Mouse (Mus musculus) C2C12 (cell line): ENCODE results near the gene Hnrnpl. TPM values are rescaled to one million over a fixed set of nuclear protein-coding genes. Genes with fewer than 3 reads are reported as not detected.

Source experiments
- H3K27me3 ChIP-seq: one replicate; pipeline ENCODE4 v1.6.1; 2011; ENCODE audit not compliant: control insufficient read depth, insufficient read depth, insufficient read length
- H3K36me3 ChIP-seq: one replicate; pipeline ENCODE4 v1.6.1; 2011; ENCODE audit not compliant: control insufficient read depth, insufficient read depth
- H3K4me3 ChIP-seq: one replicate; pipeline ENCODE4 v1.5.1; 2011; ENCODE audit warnings: mild to moderate bottlenecking, control low read depth; ENCODE audit not compliant: poor library complexity, insufficient read depth, severe bottlenecking
- H3K79me2 ChIP-seq: one replicate; pipeline ENCODE4 v1.6.1; 2011; ENCODE audit not compliant: control insufficient read depth, insufficient read depth
- H3K79me3 ChIP-seq: one replicate; pipeline ENCODE4 v1.6.1; 2011; ENCODE audit warnings: low read depth, control low read depth
- H3ac ChIP-seq: one replicate; pipeline ENCODE3; 2011; ENCODE audit warnings: low read depth; ENCODE audit not compliant: control insufficient read depth, insufficient read length
- CEBPB ChIP-seq: IDR thresholded peaks from one replicate; pipeline ENCODE4 v1.6.1; 2011; ENCODE audit warnings: low read depth, mild to moderate bottlenecking, control low read depth, moderate library complexity
- CTCF ChIP-seq: IDR thresholded peaks from one replicate; pipeline ENCODE4 v1.5.1; 2011; ENCODE audit not compliant: control insufficient read depth, insufficient read depth, insufficient read length
- FOSL1 ChIP-seq: IDR thresholded peaks from one replicate; pipeline ENCODE4 v1.8.0; 2011; ENCODE audit warnings: mild to moderate bottlenecking, low read length; ENCODE audit not compliant: poor library complexity, insufficient read depth, severe bottlenecking
- MAX ChIP-seq: IDR thresholded peaks from one replicate; pipeline ENCODE4 v1.6.1; 2011; ENCODE audit warnings: mild to moderate bottlenecking, control low read depth
- MYOD1 ChIP-seq: IDR thresholded peaks from one replicate; pipeline ENCODE4 v1.6.1; 2011; ENCODE audit warnings: low read depth; ENCODE audit not compliant: control insufficient read depth, insufficient read length
- MYOG ChIP-seq: IDR thresholded peaks from one replicate; pipeline ENCODE4 v1.6.1; 2011; ENCODE audit not compliant: control insufficient read depth, insufficient read length; ENCODE audit errors: extremely low read depth
- USF1 ChIP-seq: IDR thresholded peaks from one replicate; pipeline ENCODE4 v1.6.1; 2011; ENCODE audit warnings: low read depth, mild to moderate bottlenecking, control low read depth, moderate library complexity
- polyA plus RNA-seq: library from polyadenylated mRNA; unstranded; fragments of >200 nt; fragmentation: generic; extraction: Trizol; gene quantifications from one replicate; pipeline ENCODE4 v1.2.1, GENCODE M21; 2012; ENCODE audit warnings: missing spikeins

Hnrnpl gene
- polyA plus RNA-seq, 1 experiment: 303 TPM

DNA sequence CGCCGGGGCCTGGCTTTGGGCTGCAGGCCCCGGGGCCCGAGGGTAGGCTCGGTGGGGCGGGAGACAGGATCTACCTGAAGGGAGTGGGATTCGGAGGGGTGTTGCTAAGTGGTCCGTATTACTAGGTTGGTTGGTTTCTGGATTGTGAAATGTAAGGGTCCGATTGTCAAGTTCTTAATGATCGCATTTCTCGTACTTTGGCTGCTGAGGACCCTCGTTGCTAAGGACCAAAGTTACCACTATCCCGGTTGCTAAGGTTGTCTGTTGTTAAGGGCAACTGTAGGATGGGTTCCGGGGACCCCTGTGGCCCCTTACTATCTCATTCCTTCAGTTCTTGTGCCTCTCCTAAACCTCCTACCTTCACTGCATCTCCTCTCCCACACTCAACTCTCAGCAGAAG, 41.4 kb upstream of the Hnrnpl start:
- peaks cover 34% of the 10 kb centered on the region for H3K79me2 ChIP-seq
- H3ac ChIP-seq: peak overlapping the region; percentile 63
- TF ChIP-seq FOSL1: no peak
- TF ChIP-seq CEBPB: no peak
- TF ChIP-seq USF1: no peak
- no peak for TF ChIP-seq MYOG
- no peak for TF ChIP-seq MAX
- TF ChIP-seq MYOD1: no peak
- TF ChIP-seq CTCF: no peak
- no peaks in the 10 kb centered on the region for H3K27me3 ChIP-seq
- H3K36me3 ChIP-seq: no peaks in the 10 kb centered on the region
- H3K79me3 ChIP-seq: peaks cover 4% of the 10 kb centered on the region
- H3K4me3 ChIP-seq: peak overlapping the region; percentile 40

DNA sequence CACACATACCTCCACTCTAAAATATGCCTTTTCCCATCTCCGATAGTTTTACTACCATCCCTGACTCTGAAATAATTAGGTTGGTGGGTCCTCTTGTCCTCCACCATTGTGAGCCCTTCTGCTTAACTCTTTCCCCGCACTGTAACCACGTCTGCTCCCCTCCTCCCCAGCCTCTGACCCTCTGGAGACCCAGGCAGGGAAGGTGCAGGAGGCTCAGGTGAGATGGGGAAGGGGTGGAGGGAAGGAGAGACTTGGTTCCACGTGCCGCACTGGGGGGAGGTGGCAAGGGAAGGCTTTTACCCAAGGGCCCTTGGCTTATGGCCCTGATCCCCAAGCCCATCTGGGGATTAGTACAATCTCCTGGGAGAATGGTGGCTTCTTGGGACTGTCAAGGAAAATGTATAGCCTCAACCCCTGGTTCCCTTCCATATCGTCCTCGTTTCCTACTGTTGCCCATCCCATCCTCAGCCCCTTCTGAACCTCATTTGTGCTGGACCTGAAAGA, 40.8 kb upstream of the Hnrnpl start, which contains the start of gene Nfkbib:
Gene Nfkbib, minus strand, starts transcription at position 51 of the 504 bp plus-strand sequence.
- peak within 1 kb of the TSS; percentile 63 for H3ac ChIP-seq
- no peaks in the 10 kb centered on the region for H3K27me3 ChIP-seq
- peaks cover 34% of the 10 kb centered on the region for H3K79me2 ChIP-seq
- peak within 1 kb of the TSS; percentile 66 for H3K4me3 ChIP-seq
- TF ChIP-seq MAX: no peak
- no peak for TF ChIP-seq CEBPB
- TF ChIP-seq CTCF: no peak
- H3K79me3 ChIP-seq: peaks cover 4% of the 10 kb centered on the region
- H3K36me3 ChIP-seq: no peaks in the 10 kb centered on the region

DNA sequence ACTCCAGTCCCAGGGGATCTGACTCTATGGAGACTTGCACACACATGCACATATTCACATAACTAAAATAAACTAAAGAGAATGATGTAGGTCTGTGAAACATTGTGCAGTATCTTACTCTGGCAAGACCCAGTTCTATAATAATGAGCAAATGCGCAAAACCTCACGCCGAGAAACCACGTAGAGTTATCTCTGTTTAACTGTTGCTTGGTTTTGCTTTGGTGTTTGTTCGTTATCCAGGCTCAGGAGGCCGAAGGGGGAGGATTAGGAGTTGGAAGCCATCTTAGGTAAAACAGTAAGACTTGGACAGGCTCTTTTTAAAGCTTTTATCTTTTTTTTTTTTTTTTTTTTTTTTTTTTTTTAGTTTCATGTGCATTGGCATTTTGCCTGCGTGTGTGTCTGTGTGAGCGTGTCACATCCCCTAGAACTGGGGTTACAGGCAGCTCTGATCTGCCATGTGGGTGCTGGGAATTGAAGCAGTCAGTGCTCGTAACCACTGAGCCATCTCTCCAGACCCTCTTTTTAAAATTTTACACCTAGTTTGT, 38.9 kb upstream of the Hnrnpl start:
- H3K79me3 ChIP-seq: peaks cover 4% of the 10 kb centered on the region
- no peaks in the 10 kb centered on the region for H3K36me3 ChIP-seq
- H3ac ChIP-seq: no peak overlapping the region
- H3K4me3 ChIP-seq: no peak overlapping the region
- no peaks in the 10 kb centered on the region for H3K27me3 ChIP-seq
- TF ChIP-seq USF1 (no peak), MYOD1 (no peak), CTCF (no peak), MAX (no peak), FOSL1 (no peak), MYOG (no peak), CEBPB (no peak)
- peaks cover 32% of the 10 kb centered on the region for H3K79me2 ChIP-seq

DNA sequence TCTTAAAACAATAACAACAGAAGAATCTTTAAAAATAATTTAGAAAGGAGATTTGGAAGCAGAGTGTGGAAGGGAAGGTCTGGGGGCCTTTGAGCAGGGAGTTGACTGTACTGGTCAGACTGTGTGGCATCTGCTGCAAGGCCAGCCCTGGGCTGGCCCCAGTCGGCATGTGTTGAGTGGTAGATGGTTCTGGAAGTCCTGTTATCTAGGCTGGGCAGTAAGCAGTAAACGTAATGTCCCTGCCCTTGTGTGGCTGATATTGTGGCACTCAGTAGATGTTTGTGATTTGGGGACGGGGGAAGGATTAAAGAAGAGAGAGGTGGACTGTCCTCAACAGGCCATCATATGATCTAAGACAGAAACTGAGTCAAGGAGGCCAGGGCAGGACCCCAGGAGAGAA, 38.0 kb upstream of the Hnrnpl start:
- H3K27me3 ChIP-seq: no peaks in the 10 kb centered on the region
- H3K79me3 ChIP-seq: peaks cover 4% of the 10 kb centered on the region
- H3ac ChIP-seq: no peak overlapping the region
- no peak for TF ChIP-seq MAX
- no peak for TF ChIP-seq USF1
- TF ChIP-seq MYOD1: no peak
- TF ChIP-seq CEBPB: no peak
- no peak for TF ChIP-seq MYOG
- no peak for TF ChIP-seq FOSL1
- TF ChIP-seq CTCF: no peak
- peaks cover 24% of the 10 kb centered on the region for H3K79me2 ChIP-seq
- no peak overlapping the region for H3K4me3 ChIP-seq
- H3K36me3 ChIP-seq: no peaks in the 10 kb centered on the region

DNA sequence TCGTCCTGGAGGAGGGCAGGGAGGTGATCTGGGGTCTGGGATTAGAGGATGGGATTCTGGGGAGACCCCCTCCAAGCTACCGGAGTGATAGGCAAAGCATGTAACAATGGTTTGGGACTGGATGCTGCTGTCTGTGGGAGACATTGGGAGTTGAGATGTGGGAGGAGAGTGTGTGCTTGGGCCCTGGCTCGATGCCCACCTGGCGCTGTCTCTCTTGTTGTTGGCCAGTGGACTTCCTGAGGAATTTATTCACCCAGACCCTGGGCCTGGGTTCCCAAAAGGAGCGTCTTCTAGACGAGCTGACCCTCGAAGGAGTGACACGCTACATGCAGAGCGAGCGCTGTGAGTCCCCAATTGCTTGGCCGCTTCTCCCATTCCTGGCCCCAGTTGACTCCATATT, 36.5 kb upstream of the Hnrnpl start:
- TF ChIP-seq USF1: no peak
- TF ChIP-seq MYOG: no peak
- no peak for TF ChIP-seq CTCF
- TF ChIP-seq CEBPB: no peak
- no peak for TF ChIP-seq MYOD1
- TF ChIP-seq MAX: no peak
- no peak for TF ChIP-seq FOSL1
- no peaks in the 10 kb centered on the region for H3K27me3 ChIP-seq

DNA sequence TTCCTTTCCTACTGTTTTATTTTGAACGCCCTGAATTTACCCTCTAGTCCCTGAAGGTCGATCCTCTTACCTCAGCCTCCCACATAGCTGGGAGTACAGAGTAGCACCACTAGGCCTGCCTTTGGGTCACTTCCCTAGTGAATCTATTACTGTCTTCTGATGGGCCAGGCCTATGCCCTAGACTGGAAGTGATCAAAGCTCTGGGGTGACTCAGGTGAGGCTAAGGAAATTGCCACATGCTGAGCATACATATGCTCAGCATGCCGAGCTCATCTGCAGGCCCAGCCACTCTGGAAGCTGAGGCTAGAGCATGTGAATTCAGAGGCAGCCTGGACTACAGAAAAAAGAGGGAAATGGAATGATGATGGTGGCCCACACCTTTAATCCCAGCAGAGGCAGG, 35.2 kb upstream of the Hnrnpl start:
- H3K36me3 ChIP-seq: no peaks in the 10 kb centered on the region
- H3ac ChIP-seq: no peak overlapping the region
- H3K79me3 ChIP-seq: no peaks in the 10 kb centered on the region
- H3K79me2 ChIP-seq: peaks cover 1% of the 10 kb centered on the region
- no peaks in the 10 kb centered on the region for H3K27me3 ChIP-seq
- no peak overlapping the region for H3K4me3 ChIP-seq
- TF ChIP-seq MYOD1: no peak
- no peak for TF ChIP-seq MYOG
- no peak for TF ChIP-seq MAX
- no peak for TF ChIP-seq CTCF

More for the DNA sequence above, 36.5 kb upstream of the Hnrnpl start:
- no peaks in the 10 kb centered on the region for H3K79me3 ChIP-seq
- no peaks in the 10 kb centered on the region for H3K36me3 ChIP-seq
- H3K79me2 ChIP-seq: peaks cover 14% of the 10 kb centered on the region
- no peak overlapping the region for H3ac ChIP-seq
- H3K4me3 ChIP-seq: no peak overlapping the region
